Mouse (Mus musculus): ENCODE data around the gene Cul3.

The Cul3 gene

GRCm38 (mm10) chr1:80293307-80293706 lies 47.0 kb downstream of the Cul3 start:
- DNase-seq (ENCODE audit: low spot score) = no peak

- no peak for DNase-seq (ENCODE audit: low spot score)
Observed at GRCm38 (mm10) chr1:80278731-80279130, 61.5 kb downstream of the Cul3 start.

- no peak for DNase-seq (ENCODE audit: low spot score)
Observed at GRCm38 (mm10) chr1:80260443-80260842, 79.8 kb downstream of the Cul3 start.

GRCm38 (mm10) chr1:80258632-80259031 lies 81.6 kb downstream of the Cul3 start:
- no peak for DNase-seq (ENCODE audit: low spot score)

GRCm38 (mm10) chr1:80253309-80253708 lies 87.0 kb downstream of the Cul3 start:
- no peak for DNase-seq (ENCODE audit: low spot score)

GRCm38 (mm10) chr1:80250247-80250646 lies 90.0 kb downstream of the Cul3 start:
- no peak for DNase-seq (ENCODE audit: low spot score)

GRCm38 (mm10) chr1:80247131-80247530 lies 93.1 kb downstream of the Cul3 start:
- no peak for DNase-seq (ENCODE audit: low spot score)

GRCm38 (mm10) chr1:80244123-80244522 lies 96.2 kb downstream of the Cul3 start:
- no peak for DNase-seq (ENCODE audit: low spot score)

- no peak for DNase-seq (ENCODE audit: low spot score)
Observed at GRCm38 (mm10) chr1:80241579-80241978, 98.7 kb downstream of the Cul3 start.

GRCm38 (mm10) chr1:80240017-80240660 lies 100.1 kb downstream of the Cul3 start:
- DNase-seq (ENCODE audit: low spot score) = no peak

GRCm38 (mm10) chr1:80239481-80239880 lies 100.8 kb downstream of the Cul3 start:
- DNase-seq (ENCODE audit: low spot score) = no peak

- no peak for DNase-seq (ENCODE audit: low spot score)
Observed at GRCm38 (mm10) chr1:80236951-80237702, 103.2 kb downstream of the Cul3 start.

GRCm38 (mm10) chr1:80236126-80236525 lies 104.2 kb downstream of the Cul3 start:
- no peak for DNase-seq (ENCODE audit: low spot score)

- DNase-seq (ENCODE audit: low spot score) = no peak
Observed at GRCm38 (mm10) chr1:80230612-80231011, 109.7 kb downstream of the Cul3 start.

GRCm38 (mm10) chr1:80224839-80225412 lies 115.4 kb downstream of the Cul3 start:
- DNase-seq (ENCODE audit: low spot score) = peak; percentile 10

- no peak for DNase-seq (ENCODE audit: low spot score)
Observed at GRCm38 (mm10) chr1:80221151-80221550, 119.1 kb downstream of the Cul3 start.

GRCm38 (mm10) chr1:80218268-80218667 lies 122.0 kb downstream of the Cul3 start, which contains the start of gene Fam124b:
Gene Fam124b (minus strand): TSS chr1:80218473.
- no peak for DNase-seq (ENCODE audit: low spot score)
